Mouse (Mus musculus) myocyte (in vitro differentiated cells): ENCODE results near the gene Large1.

Source experiments
- MYOG ChIP-seq, 3 experiments: IDR thresholded peaks; one replicate each; pipeline ENCODE4 v1.6.1; 2011; ENCODE audit warnings: control low read depth in 2 of 3, low read depth in 2 of 3, mild to moderate bottlenecking in 2 of 3; ENCODE audit not compliant: insufficient read length in 2 of 3, control insufficient read depth in 1 of 3, insufficient read depth in 1 of 3
- POLR2A ChIP-seq: IDR thresholded peaks from one replicate; pipeline ENCODE4 v1.6.1; 2011; ENCODE audit warnings: low read depth, mild to moderate bottlenecking, control low read depth, moderate library complexity; ENCODE audit not compliant: insufficient read length
- TCF3 ChIP-seq: IDR thresholded peaks from one replicate; pipeline ENCODE4 v1.6.1; 2011; ENCODE audit warnings: low read depth, control low read depth; ENCODE audit not compliant: insufficient read length
- USF1 ChIP-seq: IDR thresholded peaks from one replicate; pipeline ENCODE4 v1.6.1; 2011; ENCODE audit warnings: low read depth, mild to moderate bottlenecking, control low read depth, moderate library complexity

- TF ChIP-seq POLR2A (peak; percentile 96), USF1 (peak; percentile 80), TCF3 (peak; percentile 69), MYOG (IDR thresholded peaks at IDR 0.05; ENCODE audit: control insufficient read depth in 1 of 3, insufficient read depth in 1 of 3, insufficient read length in 2 of 3, low read depth in 2 of 3) (peak in 2 of 3 experiments; percentile 85 to 88)
Measured at GRCm38 (mm10) chr8:73353108-73353793, at the start of gene Large1.
